Mouse (Mus musculus) spleen, postnatal 10 days (tissue): ENCODE measurements around the gene Btbd6.

ENCODE experiments used
- DNase-seq, 2 experiments: peaks; one replicate each; pipeline ENCODE4 v3.0.0; 2021 to 2022; ENCODE audit warnings: low spot score in 2 of 2

Btbd6 gene

GRCm38 (mm10) chr12:112952926-112953565 is 23.2 kb upstream of the Btbd6 start:
- DNase-seq, result no peak

DNA sequence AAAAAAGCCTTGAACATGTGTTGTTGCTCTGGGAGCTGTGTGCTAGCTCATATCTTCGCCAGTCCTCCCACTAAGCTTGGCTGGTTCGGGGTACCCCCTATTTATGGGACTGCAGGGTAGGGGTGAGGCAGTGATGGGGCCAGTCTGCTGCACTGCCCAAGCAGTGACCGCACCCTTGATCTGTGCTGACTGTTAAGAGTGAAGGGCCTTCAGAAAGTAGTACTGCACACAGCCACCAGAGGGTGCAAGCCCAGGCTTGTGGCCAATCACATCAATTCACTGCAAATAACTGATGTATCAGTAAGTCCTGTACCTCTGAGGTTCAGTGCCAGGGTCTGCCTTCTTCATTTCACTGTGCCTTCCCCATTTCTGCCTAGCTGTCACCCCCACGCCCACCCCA is 20.5 kb upstream of the Btbd6 start:
- peak; percentile 73 to 88 for DNase-seq

DNA sequence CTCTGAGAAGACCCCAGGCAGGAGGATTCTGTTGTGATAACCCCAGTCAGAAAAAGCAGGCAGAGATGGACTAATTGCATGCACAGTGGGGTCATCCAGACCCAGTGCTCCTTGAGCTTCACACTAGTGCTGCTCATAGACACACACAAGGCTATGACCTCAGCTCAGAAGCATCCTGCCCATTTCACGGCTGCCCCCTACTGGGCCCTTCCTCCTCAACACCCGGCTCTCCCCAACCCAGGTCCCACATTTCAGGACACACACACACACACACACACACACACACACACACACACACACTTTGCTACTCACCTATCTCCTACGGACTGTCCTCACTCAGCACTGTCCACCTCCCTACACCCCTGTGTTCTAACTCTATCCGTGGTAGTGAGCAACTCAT is 18.0 kb upstream of the Btbd6 start:
- DNase-seq, result peak in 1 of 2 experiments; percentile 67

GRCm38 (mm10) chr12:112959421-112959820 is 16.9 kb upstream of the Btbd6 start:
- no peak for DNase-seq

GRCm38 (mm10) chr12:112961428-112961827 is 14.9 kb upstream of the Btbd6 start:
- DNase-seq, result no peak

DNA sequence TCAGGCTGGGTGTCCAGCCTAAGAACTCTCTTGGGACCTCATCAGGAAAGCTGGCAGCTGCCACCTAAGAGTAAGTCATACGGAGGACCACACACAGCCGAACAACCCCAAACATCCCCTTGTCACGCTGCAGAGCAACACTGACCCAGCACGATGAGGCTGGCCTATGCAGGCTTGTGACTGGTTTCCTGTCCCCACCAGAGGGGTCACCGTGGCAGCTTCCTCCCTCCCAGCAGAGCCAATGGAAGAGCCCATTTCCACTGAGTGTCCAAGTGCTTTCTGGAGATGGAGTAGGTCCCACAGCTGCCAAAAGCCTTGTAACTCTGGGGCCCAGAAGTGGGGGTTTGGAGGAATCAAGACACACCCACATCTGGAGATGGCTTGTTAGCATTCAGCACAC is 14.4 kb upstream of the Btbd6 start:
- no peak for DNase-seq

GRCm38 (mm10) chr12:112965783-112966182 is 10.5 kb upstream of the Btbd6 start:
- no peak for DNase-seq

DNA sequence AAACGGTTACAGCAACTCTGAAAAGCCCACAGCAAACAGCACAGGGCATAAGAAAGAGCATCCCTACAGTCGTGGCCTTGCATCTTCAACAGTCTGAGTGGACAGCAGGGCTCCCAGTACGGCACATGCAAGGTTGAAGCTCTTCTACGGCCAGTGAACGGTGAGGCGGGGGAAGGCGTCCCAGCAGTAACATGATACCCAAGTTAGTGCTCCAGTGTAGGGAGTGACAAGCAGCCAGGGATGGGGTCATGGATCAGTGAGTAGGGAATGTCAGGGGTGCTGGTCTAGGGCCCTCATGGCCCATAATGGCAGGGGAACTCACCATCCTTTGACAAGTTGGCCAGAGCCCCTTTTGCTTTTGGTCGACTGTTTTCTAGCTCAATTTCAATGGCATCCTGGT is 7.3 kb upstream of the Btbd6 start:
- no peak for DNase-seq

- DNase-seq, result no peak
Observed at GRCm38 (mm10) chr12:112969616-112970015, 6.7 kb upstream of the Btbd6 start.

- no peak for DNase-seq
Observed at GRCm38 (mm10) chr12:112974736-112975135, 1.5 kb upstream of the Btbd6 start.

- DNase-seq, result no peak
Observed at GRCm38 (mm10) chr12:112977156-112977555, 874 bp downstream of the Btbd6 start.

GRCm38 (mm10) chr12:112982031-112982430 is 5.7 kb downstream of the Btbd6 start:
- no peak for DNase-seq

- DNase-seq, result peak in 1 of 2 experiments; percentile 48
Observed at GRCm38 (mm10) chr12:112985346-112985745, 9.1 kb downstream of the Btbd6 start.

GRCm38 (mm10) chr12:112987877-112988276 is 11.6 kb downstream of the Btbd6 start:
- peak; percentile 44 to 80 for DNase-seq

DNA sequence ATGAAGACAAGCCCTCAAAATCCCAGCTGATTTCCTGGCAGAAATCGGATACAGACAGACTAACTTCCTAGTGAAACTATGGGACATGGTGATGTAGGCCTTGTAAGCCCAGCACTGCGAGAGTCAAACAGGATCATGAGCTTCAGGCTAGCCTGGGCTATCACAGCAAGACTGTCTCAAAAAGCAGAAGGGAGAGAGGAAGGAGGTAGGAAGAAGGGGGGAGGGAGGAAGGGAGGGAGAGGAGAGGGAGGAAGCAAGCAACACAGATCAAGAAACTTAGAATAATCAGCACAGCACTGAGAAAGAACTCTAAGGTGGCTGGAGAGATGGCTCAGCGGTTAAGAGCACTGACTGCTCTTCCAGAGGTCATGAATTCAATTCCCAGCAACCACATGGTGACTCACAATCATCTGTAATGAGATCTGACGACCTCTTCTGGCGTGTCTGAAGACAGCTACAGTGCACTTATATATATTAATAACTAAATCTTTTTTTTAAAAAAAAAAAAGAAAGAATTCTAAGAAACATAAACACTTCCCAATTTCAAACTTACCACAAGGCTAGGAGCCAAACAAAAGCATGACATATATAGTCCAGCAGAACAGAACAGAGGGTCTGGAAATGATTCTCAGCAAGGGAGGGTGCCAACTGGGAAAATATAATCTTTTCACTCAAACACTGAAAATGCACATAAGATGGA is 14.6 kb downstream of the Btbd6 start:
- DNase-seq, result no peak

GRCm38 (mm10) chr12:112991444-112991843 is 15.2 kb downstream of the Btbd6 start:
- no peak for DNase-seq

GRCm38 (mm10) chr12:112994153-112994552 is 17.9 kb downstream of the Btbd6 start:
- peak in 1 of 2 experiments; percentile 33 for DNase-seq

GRCm38 (mm10) chr12:112999569-113000293 is 23.4 kb downstream of the Btbd6 start:
- DNase-seq, result no peak

DNA sequence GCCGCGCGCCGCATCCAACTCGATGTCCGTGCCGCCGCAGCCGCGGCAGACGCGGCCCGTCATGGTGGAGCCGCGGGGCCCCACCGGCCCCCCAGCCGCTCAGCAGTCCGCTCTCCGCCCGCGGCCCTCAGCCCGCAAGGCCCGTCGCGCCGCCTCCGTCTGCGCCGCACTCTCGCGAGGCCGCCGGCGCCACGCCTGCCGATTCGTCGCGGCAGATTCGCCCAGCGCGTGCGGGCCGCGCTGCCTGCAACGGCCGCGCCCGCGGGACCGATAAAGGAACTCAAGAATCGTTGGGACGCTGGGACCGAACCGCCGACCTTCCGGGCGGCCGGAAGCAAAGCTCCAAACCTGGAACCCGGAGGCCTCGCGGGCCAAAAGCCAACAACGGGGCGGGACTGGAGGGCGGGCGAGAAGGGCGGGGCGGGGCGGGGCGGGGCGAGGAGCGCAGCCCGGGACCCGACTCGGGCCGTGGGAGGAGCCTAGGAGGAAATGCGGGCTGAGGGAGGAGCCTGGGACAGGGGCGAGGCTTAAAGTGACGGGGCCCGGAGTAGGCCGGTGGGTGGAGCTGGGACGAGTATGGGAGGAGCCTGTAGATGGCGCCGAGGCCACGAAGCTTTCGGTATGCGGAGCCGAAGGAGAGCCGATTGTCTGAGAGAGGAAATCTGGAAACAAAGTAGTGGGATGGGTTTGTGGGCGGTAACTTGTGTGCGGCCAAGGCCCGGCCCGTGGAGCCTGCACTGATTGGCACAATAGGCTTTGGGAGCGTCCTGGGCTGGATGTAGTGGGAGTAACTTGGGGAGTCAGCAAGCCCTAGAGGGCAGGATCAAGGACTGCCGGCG is 24.2 kb downstream of the Btbd6 start, which contains the start of gene Brf1:
Gene Brf1, minus strand, starts transcription at position 411 of the 839 bp plus-strand sequence.
- peak; percentile 94 to 98 for DNase-seq

DNA sequence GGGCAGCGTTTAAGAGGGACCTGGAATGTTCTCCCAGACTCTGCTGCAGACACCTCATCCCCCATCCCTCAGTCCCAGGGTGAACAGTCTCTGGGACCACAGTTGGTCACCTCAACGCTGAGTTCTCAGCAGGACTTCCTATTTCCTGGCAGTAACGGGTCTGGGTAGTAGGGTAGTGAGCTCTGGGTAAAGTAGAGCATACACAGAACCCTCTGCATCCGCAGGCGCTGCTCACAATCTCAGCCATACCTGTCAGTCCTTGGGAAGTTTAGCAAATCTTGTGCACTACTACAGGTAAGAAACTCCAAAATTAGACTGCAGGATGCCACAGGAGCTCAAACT is 24.8 kb downstream of the Btbd6 start:
- DNase-seq, result no peak

- peak in 1 of 2 experiments; percentile 55 for DNase-seq
Observed at GRCm38 (mm10) chr12:113002667-113003066, 26.4 kb downstream of the Btbd6 start.

GRCm38 (mm10) chr12:113004011-113004410 is 27.7 kb downstream of the Btbd6 start:
- DNase-seq, result no peak
